Mouse (Mus musculus) olfactory bulb, adult 2 months (tissue): ENCODE measurements at regions not wholly inside any gene's neighbourhood (a gene's known extent, or its start where the extent isn't known, plus 50 kb on each side); places are given as distances from the start of the nearest gene placed in this dataset.

Experiments used
- CTCF ChIP-seq: fragments of 200-500 bp; IDR thresholded peaks from 2 replicates; pipeline ENCODE4 v1.5.1; 2012; ENCODE audit warnings: low read depth, mild to moderate bottlenecking, low read length, moderate library complexity; ENCODE audit not compliant: insufficient read depth
- POLR2A ChIP-seq: fragments of 200-500 bp; IDR thresholded peaks from 2 replicates; pipeline ENCODE4 v1.6.1; 2012; ENCODE audit warnings: mild to moderate bottlenecking, low read depth, low read length, moderate library complexity; ENCODE audit not compliant: insufficient read depth

DNA sequence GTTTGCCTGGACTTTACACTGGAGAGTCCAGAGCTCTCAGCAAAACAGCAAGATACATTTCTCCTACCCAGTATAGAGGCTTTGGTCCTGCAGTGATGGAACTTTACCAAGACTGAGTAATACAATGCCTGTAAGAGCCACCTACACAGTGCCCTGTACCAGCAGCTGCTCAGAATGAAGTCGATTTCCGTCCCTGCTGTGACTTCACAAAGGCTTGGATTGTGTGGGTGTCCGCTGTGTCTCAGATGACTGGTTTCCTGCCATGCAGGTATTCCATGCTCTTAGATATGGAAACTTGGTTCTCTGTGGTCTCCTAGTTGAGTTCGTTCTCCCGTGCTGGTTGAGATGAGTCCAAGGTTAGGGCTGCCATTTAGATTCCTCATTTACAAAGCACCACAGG lies 81.0 kb upstream of the Map4k3 start:
- TF ChIP-seq CTCF = no peak
- no peak for TF ChIP-seq POLR2A
